Mouse (Mus musculus) kidney, postnatal 0 days (tissue): Measurements from ENCODE around the gene Steap1. TPM values are rescaled to one million over a fixed set of nuclear protein-coding genes. Genes with fewer than 3 reads are reported as not detected.

Experiments used
- ATAC-seq: fragments of 200-750 bp; cut with Nextera tagmentation; replicated peaks from 2 replicates; pipeline ENCODE4 v1.8.0; 2017; ENCODE audit warnings: low read depth, moderate number of reproducible peaks, moderate TSS enrichment, moderate library complexity; ENCODE audit not compliant: low FRiP score
- DNase-seq: peaks from one replicate; pipeline ENCODE4 v3.0.0-alpha.2; 2016; ENCODE audit warnings: low spot score
- H3K27ac ChIP-seq: fragments of 300-500 bp; sonication (generic); 2 replicates; pipeline ENCODE4 v1.5.1; 2014; ENCODE audit warnings: mild to moderate bottlenecking
- H3K27me3 ChIP-seq: fragments of 300-500 bp; sonication (generic); 2 replicates; pipeline ENCODE4 v1.6.1; 2014; ENCODE audit warnings: low read length, mixed read lengths; ENCODE audit not compliant: insufficient read depth
- H3K36me3 ChIP-seq: fragments of 300-500 bp; sonication (generic); 2 replicates; pipeline ENCODE4 v1.6.1; 2014; ENCODE audit warnings: low read length, mixed read lengths; ENCODE audit not compliant: insufficient read depth
- H3K4me1 ChIP-seq: fragments of 300-500 bp; sonication (generic); replicated peaks from 2 replicates; pipeline ENCODE4 v1.6.1; 2014; ENCODE audit warnings: antibody characterized with exemption, low read length, mixed read lengths; ENCODE audit not compliant: insufficient read depth
- H3K4me2 ChIP-seq: fragments of 300-500 bp; sonication (generic); 2 replicates; pipeline ENCODE4 v1.6.1; 2014; ENCODE audit warnings: mild to moderate bottlenecking, low read length, moderate library complexity, mixed read lengths
- H3K4me3 ChIP-seq: fragments of 300-500 bp; sonication (generic); replicated peaks from 2 replicates; pipeline ENCODE4 v1.5.1; 2014; ENCODE audit warnings: low read depth, low read length
- H3K9ac ChIP-seq: fragments of 300-500 bp; sonication (generic); 2 replicates; pipeline ENCODE4 v1.6.1; 2014; ENCODE audit warnings: low read depth, low read length
- H3K9me3 ChIP-seq: fragments of 300-500 bp; sonication (generic); replicated peaks from 2 replicates; pipeline ENCODE4 v1.6.1; 2016; ENCODE audit warnings: low read length, inconsistent platforms, mixed read lengths
- CTCF ChIP-seq: IDR thresholded peaks from 2 replicates; pipeline ENCODE4 v1.5.1; 2016; ENCODE audit warnings: antibody characterized with exemption, low read depth, mild to moderate bottlenecking, moderate library complexity
- WGBS: fragments of 180-500 bp; shearing (Covaris S2); extraction: QIAGEN DNeasy Blood & Tissue Kit; methylation state at CpG from one replicate; pipeline ENCODE4 v1.1.7; 2014; 5-methylcytosine and 5-hydroxymethylcytosine counted together
- polyA plus RNA-seq: library from polyadenylated mRNA; unstranded; fragments of >200 nt; fragmentation: Nextera tagmentation; extraction: Ambion mirVana; gene quantifications from 2 replicates; pipeline ENCODE4 v1.2.1, GENCODE M21; 2015

Steap1 gene
- polyA plus RNA-seq, 1 experiment from 2014 or later, result 12.1 TPM

DNA sequence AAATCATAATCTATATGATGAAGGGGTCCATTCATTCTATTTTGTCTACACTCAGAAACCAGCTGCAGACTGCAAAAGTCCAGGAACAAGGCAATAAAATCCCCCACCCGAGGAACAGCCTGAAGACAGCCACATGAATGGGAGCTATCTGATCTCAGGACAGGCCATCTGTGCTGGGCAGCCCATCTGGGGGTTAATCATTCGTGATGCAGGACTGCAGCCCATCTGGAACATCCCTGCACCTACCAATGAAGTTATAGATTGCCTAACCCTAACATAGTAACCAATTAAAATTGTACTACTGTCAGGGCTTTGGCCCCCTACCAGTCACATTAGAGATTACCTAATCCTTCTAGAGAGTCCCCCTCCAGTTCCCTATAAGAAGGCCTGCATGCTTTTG, 44.1 kb downstream of the Steap1 start:
- Histone ChIP-seq H3K4me2 (no peak overlapping the region), H3K27ac (no peak overlapping the region), H3K36me3 (no peaks in the 10 kb centered on the region), H3K9me3 (no peaks in the 10 kb centered on the region), H3K4me1 (no peaks in the 10 kb centered on the region), H3K4me3 (no peak overlapping the region), H3K9ac (no peak overlapping the region), H3K27me3 (no peaks in the 10 kb centered on the region)
- peak; percentile 40 for DNase-seq
- no peak for TF ChIP-seq CTCF
- ATAC-seq, result peak; percentile 80
- 23% methylated on average over 2 of the region's 2 CpGs for WGBS

GRCm38 (mm10) chr5:5700386-5700785, 48.7 kb downstream of the Steap1 start:
- Histone ChIP-seq H3K4me2 (no peak overlapping the region), H3K36me3 (no peaks in the 10 kb centered on the region), H3K9ac (no peak overlapping the region), H3K27me3 (no peaks in the 10 kb centered on the region), H3K27ac (no peak overlapping the region), H3K9me3 (no peaks in the 10 kb centered on the region), H3K4me3 (no peak overlapping the region), H3K4me1 (no peaks in the 10 kb centered on the region)
- no peak for TF ChIP-seq CTCF
- DNase-seq, result no peak
- 89% methylated on average over 2 of the region's 2 CpGs for WGBS
- ATAC-seq, result no peak

DNA sequence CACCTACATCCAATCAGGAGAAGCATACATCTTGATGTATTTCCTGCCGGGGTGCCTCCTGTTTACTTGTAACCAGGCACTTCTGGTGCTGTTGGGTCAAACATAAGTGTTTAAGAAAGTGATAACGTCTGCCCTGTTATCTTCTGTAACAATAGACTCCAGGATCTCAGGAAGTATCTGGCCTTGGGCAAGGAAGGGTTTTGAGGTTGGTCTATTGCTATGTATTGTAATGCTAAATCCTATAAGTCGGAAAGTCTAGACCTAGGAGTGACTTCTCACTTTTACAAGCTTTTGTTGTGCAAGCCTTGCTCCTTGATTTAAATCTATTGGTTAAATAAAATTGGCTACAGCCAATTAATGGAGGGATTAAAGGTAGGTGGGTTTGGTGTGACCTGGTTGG, 50.3 kb downstream of the Steap1 start:
- H3K9me3 ChIP-seq, result no peaks in the 10 kb centered on the region
- no peak overlapping the region for H3K9ac ChIP-seq
- WGBS, result 70% methylated on average over 3 of the region's 3 CpGs
- H3K27me3 ChIP-seq, result no peaks in the 10 kb centered on the region
- no peak for TF ChIP-seq CTCF
- no peaks in the 10 kb centered on the region for H3K4me1 ChIP-seq
- H3K4me3 ChIP-seq, result no peak overlapping the region
- H3K4me2 ChIP-seq, result no peak overlapping the region
- ATAC-seq (no peak), DNase-seq (no peak)
- no peak overlapping the region for H3K27ac ChIP-seq
- H3K36me3 ChIP-seq, result no peaks in the 10 kb centered on the region

- Histone ChIP-seq H3K27me3 (no peaks in the 10 kb centered on the region), H3K36me3 (no peaks in the 10 kb centered on the region), H3K9me3 (no peaks in the 10 kb centered on the region), H3K9ac (no peak overlapping the region), H3K27ac (no peak overlapping the region), H3K4me1 (0 out of 2 replicates have a peak, but pooled peaks cover 6% of the 10 kb centered on the region), H3K4me3 (no peak overlapping the region), H3K4me2 (no peak overlapping the region)
- ATAC-seq (no peak), DNase-seq (no peak)
- 78% methylated on average over 5 of the region's 5 CpGs for WGBS
- TF ChIP-seq CTCF, result no peak
These were observed 53.7 kb downstream of the Steap1 start for GRCm38 (mm10) chr5:5695401-5695942.

DNA sequence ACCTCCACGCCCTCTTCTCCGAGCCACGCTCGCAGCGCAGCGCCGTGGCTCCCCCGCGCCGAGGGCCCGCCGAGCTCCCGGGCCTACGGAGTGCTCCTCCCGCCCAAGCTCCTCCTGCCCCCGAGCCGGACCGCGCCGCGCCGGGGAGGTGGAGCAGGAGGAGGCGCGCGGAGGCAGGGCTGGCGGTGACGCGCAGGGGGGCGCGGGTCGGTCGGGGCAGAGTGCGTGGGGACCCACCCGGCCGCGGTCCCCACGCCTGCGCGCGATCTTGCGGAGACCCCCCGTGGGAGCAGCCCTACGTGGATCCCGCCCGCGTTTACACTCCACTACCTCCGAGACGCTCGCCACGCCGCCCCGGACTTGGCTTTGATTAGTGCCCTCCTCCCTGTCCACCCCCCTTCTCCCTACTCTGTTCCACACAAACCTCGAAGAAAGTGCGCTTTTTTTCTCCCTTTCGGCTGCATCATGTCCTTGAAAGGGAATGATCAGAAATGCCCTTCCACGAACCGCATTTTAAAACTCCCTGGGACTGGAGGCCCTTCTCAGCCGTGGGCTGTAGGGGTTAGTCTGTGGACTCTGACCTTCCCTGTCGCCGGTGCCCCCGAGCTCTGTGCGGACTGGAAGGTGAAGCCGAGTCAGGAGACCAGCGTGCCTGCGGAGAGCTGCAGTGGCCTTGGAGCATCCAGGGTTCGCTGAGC, 55.0 kb downstream of the Steap1 start, which contains the start of gene Steap2:
Gene Steap2 (minus strand): TSS at position 623 of the 698 bp plus-strand sequence.
- under 1% methylated on average over 45 of the region's 66 CpGs for WGBS
- DNase-seq, result peak; percentile 63

GRCm38 (mm10) chr5:5693541-5693955, 55.6 kb downstream of the Steap1 start:
- TF ChIP-seq CTCF, result no peak
- peak overlapping the region; percentile 88 for H3K27ac ChIP-seq

More for the DNA sequence above, 55.0 kb downstream of the Steap1 start, which contains the start of gene Steap2:
- peak within 1 kb of the TSS; percentile 78 for H3K4me3 ChIP-seq
- TF ChIP-seq CTCF, result no peak
- peak; percentile 88 for ATAC-seq
- peak within 1 kb of the TSS; percentile 88 for H3K9ac ChIP-seq
- peak within 1 kb of the TSS; percentile 88 for H3K27ac ChIP-seq
- H3K36me3 ChIP-seq, result no peaks in the 10 kb centered on the region
- H3K27me3 ChIP-seq, result no peaks in the 10 kb centered on the region
- H3K9me3 ChIP-seq, result no peaks in the 10 kb centered on the region
- peak within 1 kb of the TSS; percentile 96 for H3K4me2 ChIP-seq
- 0 out of 2 replicates have a peak, but pooled peaks cover 6% of the 10 kb centered on the region for H3K4me1 ChIP-seq

More at GRCm38 (mm10) chr5:5693541-5693955, 55.6 kb downstream of the Steap1 start:
- peak overlapping the region; percentile 96 for H3K4me2 ChIP-seq
- 0 out of 2 replicates have a peak, but pooled peaks cover 6% of the 10 kb centered on the region for H3K4me1 ChIP-seq
- peak overlapping the region; percentile 88 for H3K9ac ChIP-seq
- H3K9me3 ChIP-seq, result no peaks in the 10 kb centered on the region
- no peaks in the 10 kb centered on the region for H3K27me3 ChIP-seq
- no peaks in the 10 kb centered on the region for H3K36me3 ChIP-seq
- under 1% methylated on average over 29 of the region's 29 CpGs for WGBS
- DNase-seq (peak; percentile 18), ATAC-seq (peak; percentile 48)
- H3K4me3 ChIP-seq, result peak overlapping the region; percentile 78
